Mouse (Mus musculus): ENCODE data around the gene Ppp2r5d.

DNA sequence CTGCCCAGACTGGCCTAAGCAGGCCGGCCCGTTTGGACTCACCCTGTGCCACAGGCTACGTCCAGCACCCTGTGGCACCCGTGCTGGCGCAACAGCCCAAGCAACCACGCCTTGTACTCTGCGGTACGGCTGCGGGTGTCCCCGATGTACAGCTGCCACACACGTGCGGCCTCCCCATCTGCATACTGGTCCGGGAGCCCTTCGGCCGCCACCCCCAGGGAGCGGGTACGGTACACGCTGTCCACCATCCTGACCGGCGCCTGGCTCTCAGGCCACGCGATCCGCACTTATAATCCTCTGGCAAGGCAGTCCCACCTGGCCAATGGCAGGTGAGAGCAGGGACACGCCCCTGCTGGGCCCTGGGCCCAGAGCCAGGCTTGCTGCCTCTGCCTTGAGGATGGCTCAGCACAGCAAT, 24.0 kb upstream of the Ppp2r5d start, which contains the start of gene Gnmt:
- TF ChIP-seq CTCF (IDR thresholded peaks at IDR 0.05; ENCODE audit: borderline replicate concordance, insufficient read depth, low read depth, low read length): no peak
- peak; percentile 64 for TF ChIP-seq POLR2A (IDR thresholded peaks at IDR 0.05; ENCODE audit: borderline replicate concordance, insufficient read depth, low read length)
